Mouse (Mus musculus): ENCODE results near the gene Herc6.

GRCm38 (mm10) chr6:57534231-57534610, 46.6 kb upstream of the Herc6 start:
- TF ChIP-seq CTCF (conservative IDR thresholded peaks at IDR 0.05; ENCODE audit: low read length) (no peak), POU5F1 (IDR thresholded peaks at IDR 0.05; ENCODE audit: borderline replicate concordance, low read length) (no peak)
